Mouse (Mus musculus) intestine, postnatal 0 days (tissue): ENCODE data around the gene Elf1. TPM values are rescaled to one million over a fixed set of nuclear protein-coding genes. Genes with fewer than 3 reads are reported as not detected.
A peak's percentile ranks its signal among the peaks of the same experiment; 100 is the strongest.

Experiments used
- ATAC-seq: fragments of 200-750 bp; cut with Nextera tagmentation; 2 replicates; pipeline ENCODE4 v1.8.0; 2017; ENCODE audit warnings: mild to moderate bottlenecking, moderate TSS enrichment, moderate library complexity
- H3K27ac ChIP-seq: fragments of 300-500 bp; sonication (generic); 2 replicates; pipeline ENCODE4 v1.5.1; 2014; ENCODE audit warnings: mild to moderate bottlenecking, low read depth, low read length, moderate library complexity
- H3K27me3 ChIP-seq: fragments of 300-500 bp; sonication (generic); replicated peaks from 2 replicates; pipeline ENCODE4 v1.6.1; 2014; ENCODE audit warnings: low read length, mixed read lengths; ENCODE audit not compliant: control insufficient read depth, insufficient read depth
- H3K36me3 ChIP-seq: fragments of 300-500 bp; sonication (generic); 2 replicates; pipeline ENCODE4 v1.6.1; 2014; ENCODE audit warnings: mild to moderate bottlenecking, moderate library complexity; ENCODE audit not compliant: control insufficient read depth, insufficient read depth
- H3K4me1 ChIP-seq: fragments of 300-500 bp; sonication (generic); replicated peaks from 2 replicates; pipeline ENCODE4 v1.6.1; 2014; ENCODE audit warnings: antibody characterized with exemption, low read length, mixed read lengths; ENCODE audit not compliant: control insufficient read depth, insufficient read depth
- H3K4me2 ChIP-seq: fragments of 300-500 bp; sonication (generic); replicated peaks from 2 replicates; pipeline ENCODE4 v1.6.1; 2014; ENCODE audit warnings: low read depth, mild to moderate bottlenecking, moderate library complexity
- H3K4me3 ChIP-seq: fragments of 300-500 bp; sonication (generic); 2 replicates; pipeline ENCODE4 v1.5.1; 2014; ENCODE audit warnings: low read depth, low read length
- H3K9ac ChIP-seq: fragments of 300-500 bp; sonication (generic); 2 replicates; pipeline ENCODE4 v1.6.1; 2014; ENCODE audit warnings: mild to moderate bottlenecking, low read depth, low read length
- H3K9me3 ChIP-seq: fragments of 300-500 bp; sonication (generic); 2 replicates; pipeline ENCODE4 v1.6.1; 2016; ENCODE audit warnings: mixed run types; ENCODE audit not compliant: control insufficient read depth
- CTCF ChIP-seq: sonication (generic); IDR thresholded peaks from 2 replicates; pipeline ENCODE4 v1.5.1; 2016; ENCODE audit warnings: low read depth, mild to moderate bottlenecking, control low read depth, antibody characterized with exemption, moderate library complexity
- WGBS: fragments of 180-500 bp; shearing (Covaris S2); extraction: QIAGEN DNeasy Blood & Tissue Kit; methylation state at CpG from one replicate; pipeline ENCODE4 v1.1.7; 2014; 5-methylcytosine and 5-hydroxymethylcytosine counted together
- polyA plus RNA-seq: library from polyadenylated mRNA; unstranded; fragments of >200 nt; fragmentation: Nextera tagmentation; extraction: Ambion mirVana; gene quantifications from 2 replicates; pipeline ENCODE4 v1.2.1, GENCODE M21; 2015

Elf1 gene
- polyA plus RNA-seq, 1 experiment from 2014 or later = 19.2 TPM

DNA sequence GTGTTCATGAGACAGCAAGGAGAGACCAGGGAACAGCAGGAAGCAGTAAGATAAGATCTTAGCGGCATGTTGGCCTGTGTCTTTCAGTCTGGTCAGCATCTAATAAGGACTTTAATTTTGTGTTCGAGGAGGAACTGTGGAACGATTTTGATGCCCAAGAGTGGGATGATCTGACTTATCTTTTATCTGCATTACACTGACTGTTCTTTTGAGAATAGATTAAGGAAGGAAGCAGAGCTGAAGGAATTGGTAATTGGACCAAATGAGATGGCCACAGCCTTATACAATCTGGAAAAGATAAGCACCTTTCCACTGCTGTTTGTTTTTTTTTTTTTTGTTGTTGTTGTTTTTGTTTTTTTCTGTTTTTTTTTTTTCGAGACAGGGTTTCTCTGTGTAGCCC lies 19.8 kb downstream of the Elf1 start:
- no peak for TF ChIP-seq CTCF
- Histone ChIP-seq H3K36me3 (no peaks in the 10 kb centered on the region; the same call in 1 of the 2 replicates), H3K27ac (no peak overlapping the region), H3K4me3 (no peak overlapping the region), H3K9ac (no peak overlapping the region), H3K4me2 (no peak overlapping the region), H3K27me3 (no peaks in the 10 kb centered on the region), H3K9me3 (no peaks in the 10 kb centered on the region), H3K4me1 (peaks cover 3% of the 10 kb centered on the region; the same call in 1 of the 2 replicates)
- 78% methylated on average over 4 of the region's 4 CpGs for WGBS
- no peak for ATAC-seq

DNA sequence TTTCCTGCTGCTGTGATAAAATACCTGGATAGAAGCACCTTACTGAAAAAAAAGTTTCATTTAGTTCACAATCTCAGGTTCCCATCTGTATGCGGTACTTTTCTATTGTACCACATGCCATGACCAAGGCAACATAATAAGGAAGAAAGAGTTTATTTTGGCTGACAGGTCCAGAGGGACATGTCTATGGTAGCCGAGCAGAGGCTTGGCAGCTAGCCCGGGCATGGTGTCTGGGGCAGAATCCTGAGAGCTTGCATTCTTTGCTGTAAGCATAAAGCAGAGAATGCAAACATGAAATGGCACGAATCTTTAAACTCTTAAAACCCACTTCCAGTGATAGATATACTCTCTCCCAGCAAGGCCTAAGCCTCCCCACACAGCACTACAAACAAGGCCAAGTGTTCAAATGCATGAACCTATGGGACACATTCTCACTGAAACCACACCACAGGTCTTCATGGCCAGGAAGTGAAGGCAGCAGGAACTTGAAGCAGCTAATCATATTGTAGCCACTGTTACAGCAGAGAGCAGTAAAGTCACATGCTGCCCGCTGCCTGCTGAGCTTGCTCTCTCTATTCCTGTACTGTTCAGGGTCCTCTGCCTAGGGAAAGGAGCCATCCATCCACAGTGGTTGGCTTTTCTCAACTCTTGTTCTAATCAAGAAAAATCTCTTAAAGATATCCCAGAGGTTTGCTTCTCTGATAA lies 22.5 kb downstream of the Elf1 start:
- Histone ChIP-seq H3K4me3 (no peak overlapping the region), H3K27ac (peak overlapping the region; percentile 82), H3K9ac (no peak overlapping the region), H3K36me3 (no peaks in the 10 kb centered on the region; the same call in 1 of the 2 replicates), H3K4me1 (peaks cover 3% of the 10 kb centered on the region; the same call in 1 of the 2 replicates), H3K4me2 (no peak overlapping the region), H3K9me3 (no peaks in the 10 kb centered on the region), H3K27me3 (no peaks in the 10 kb centered on the region)
- peak; percentile 63 for ATAC-seq
- peak; percentile 42 for TF ChIP-seq CTCF
- WGBS = 38% methylated on average over 5 of the region's 5 CpGs

DNA sequence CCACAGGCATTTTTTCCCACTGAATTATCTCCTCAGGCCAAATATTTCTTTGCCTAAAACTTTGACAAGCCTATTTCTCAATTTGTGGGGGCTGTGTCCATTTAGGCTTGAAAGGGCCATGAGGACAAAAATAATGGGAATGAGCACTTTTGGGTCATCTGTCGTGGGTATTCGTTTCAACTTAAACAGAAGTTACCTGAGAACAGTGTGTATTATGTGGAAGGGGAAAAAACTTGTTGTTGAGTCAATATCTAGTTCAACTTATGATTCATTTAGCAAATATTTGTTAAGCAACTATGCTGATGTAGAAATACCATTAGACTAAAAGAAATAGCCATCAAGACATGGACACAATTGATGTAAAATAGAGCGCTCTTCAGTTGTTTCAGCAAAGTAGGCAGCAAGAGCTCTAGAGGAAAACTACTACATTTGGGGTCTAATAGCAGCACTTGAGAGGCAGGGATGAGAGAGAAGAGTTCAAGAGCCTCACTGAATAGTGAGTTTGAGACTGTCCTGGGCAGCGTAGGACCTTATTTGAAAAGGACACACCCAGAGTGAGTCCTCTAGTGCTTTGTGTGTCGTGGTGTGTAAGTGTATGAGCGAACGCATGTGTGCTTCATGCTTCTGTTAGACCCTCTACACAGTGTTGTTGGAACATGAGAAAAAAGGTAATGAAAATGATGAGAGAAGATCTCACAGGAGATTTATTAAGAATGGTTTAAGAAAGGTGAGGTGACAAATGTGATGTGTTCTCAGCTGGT lies 23.4 kb downstream of the Elf1 start:
- 85% methylated on average over 7 of the region's 7 CpGs for WGBS
- no peak for TF ChIP-seq CTCF
- no peak overlapping the region for H3K4me2 ChIP-seq
- no peak for ATAC-seq
- no peaks in the 10 kb centered on the region for H3K27me3 ChIP-seq
- no peaks in the 10 kb centered on the region for H3K9me3 ChIP-seq
- no peak overlapping the region for H3K4me3 ChIP-seq
- peaks cover 3% of the 10 kb centered on the region; the same call in 1 of the 2 replicates for H3K4me1 ChIP-seq
- H3K9ac ChIP-seq = no peak overlapping the region
- no peaks in the 10 kb centered on the region for H3K36me3 ChIP-seq
- H3K27ac ChIP-seq = peak overlapping the region; percentile 82

DNA sequence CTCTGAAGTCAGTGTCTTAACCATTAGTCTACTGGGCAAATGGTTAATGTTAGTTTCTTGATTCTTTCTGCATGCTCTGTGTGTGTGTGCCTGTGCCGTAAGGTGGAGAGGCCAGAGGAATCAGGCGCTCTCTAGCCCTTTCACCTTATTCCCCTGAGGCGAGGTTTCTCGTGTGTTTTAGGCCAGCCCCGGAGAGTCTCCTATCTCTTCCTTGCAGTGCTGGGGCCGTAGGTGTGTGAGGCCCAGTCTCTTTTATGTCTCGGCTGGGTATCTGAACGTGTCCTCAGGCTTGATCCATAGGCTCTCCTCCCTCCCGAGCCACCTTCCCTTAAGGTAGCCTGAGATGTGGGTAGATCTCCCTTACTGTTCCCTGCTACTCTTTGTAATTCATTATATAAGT lies 25.2 kb downstream of the Elf1 start:
- Histone ChIP-seq H3K27me3 (no peaks in the 10 kb centered on the region), H3K4me1 (peaks cover 6% of the 10 kb centered on the region; the same call in 1 of the 2 replicates), H3K36me3 (no peaks in the 10 kb centered on the region), H3K9me3 (no peaks in the 10 kb centered on the region), H3K4me2 (no peak overlapping the region), H3K4me3 (no peak overlapping the region), H3K9ac (no peak overlapping the region), H3K27ac (peak overlapping the region; percentile 31; the same call in 1 of the 2 replicates)
- WGBS = 50% methylated on average over 9 of the region's 9 CpGs
- no peak for ATAC-seq
- no peak for TF ChIP-seq CTCF

DNA sequence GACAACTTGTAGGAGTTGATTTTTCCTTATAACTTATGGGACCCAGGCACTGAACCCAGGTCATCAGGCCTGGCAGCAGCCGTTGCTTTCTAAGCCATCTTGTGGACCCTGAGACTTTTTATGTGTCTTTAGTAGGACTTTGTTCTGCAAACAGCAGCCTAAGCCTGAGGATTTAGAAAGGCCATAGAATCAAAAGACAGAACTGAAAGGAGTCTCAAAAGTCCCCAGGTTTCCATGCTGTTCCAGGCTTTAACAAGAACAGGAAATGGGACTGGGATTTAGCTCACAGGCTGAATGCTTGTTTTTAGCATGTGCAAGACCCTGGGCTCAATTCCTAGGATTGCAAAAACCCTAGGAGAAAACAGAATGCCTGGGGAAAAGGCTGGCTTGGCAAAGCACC lies 26.9 kb downstream of the Elf1 start:
- no peak overlapping the region for H3K9ac ChIP-seq
- no peak overlapping the region; the same call in 1 of the 2 replicates for H3K4me2 ChIP-seq
- H3K27me3 ChIP-seq = no peaks in the 10 kb centered on the region
- WGBS = 26% methylated on average over 1 of the region's 1 CpGs
- no peak for TF ChIP-seq CTCF
- no peak overlapping the region for H3K4me3 ChIP-seq
- H3K27ac ChIP-seq = peak overlapping the region; percentile 62
- H3K4me1 ChIP-seq = 0 out of 2 replicates have a peak, but pooled peaks cover 6% of the 10 kb centered on the region
- no peaks in the 10 kb centered on the region for H3K36me3 ChIP-seq
- ATAC-seq = peak; percentile 27
- H3K9me3 ChIP-seq = no peaks in the 10 kb centered on the region

DNA sequence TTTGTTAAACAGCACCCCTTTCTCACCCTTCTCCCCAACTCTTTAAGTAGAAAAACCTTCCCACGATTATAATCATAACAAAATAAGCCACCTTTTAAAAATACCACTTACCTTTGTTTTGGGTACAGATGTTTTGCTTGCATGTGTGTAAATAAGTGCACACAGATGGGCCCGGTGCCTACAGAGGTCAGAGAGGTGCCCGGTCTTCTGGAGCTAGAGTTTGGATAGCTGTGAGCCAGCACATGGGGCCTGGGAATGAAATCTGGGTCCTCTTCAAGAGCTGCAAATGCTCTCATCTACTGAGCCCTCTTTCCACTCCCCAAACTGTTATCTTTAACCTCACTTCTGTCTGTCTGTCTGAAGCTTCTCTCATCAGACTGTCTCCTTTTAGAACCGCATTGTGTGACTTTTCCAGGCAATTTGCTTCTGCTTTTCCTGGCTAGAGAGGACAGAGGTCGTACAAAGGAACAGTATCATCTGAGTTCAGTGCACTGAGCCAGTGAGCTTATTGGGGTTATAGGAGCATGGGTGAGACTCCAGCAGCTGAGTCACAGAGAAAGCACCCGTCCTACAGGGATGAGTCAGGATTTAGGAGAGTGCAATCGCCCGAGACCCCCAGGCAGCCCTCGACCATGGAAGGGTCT lies 27.8 kb downstream of the Elf1 start:
- Histone ChIP-seq H3K9ac (no peak overlapping the region), H3K4me1 (0 out of 2 replicates have a peak, but pooled peaks cover 6% of the 10 kb centered on the region), H3K36me3 (no peaks in the 10 kb centered on the region), H3K4me3 (no peak overlapping the region), H3K27me3 (no peaks in the 10 kb centered on the region), H3K9me3 (no peaks in the 10 kb centered on the region), H3K4me2 (no peak overlapping the region), H3K27ac (peak overlapping the region; percentile 62)
- TF ChIP-seq CTCF = no peak
- peak; percentile 23; the same call in 1 of the 2 replicates for ATAC-seq
- 60% methylated on average over 9 of the region's 9 CpGs for WGBS
